Mouse (Mus musculus): Measurements from ENCODE around the gene Agpat4. TPM values are rescaled to one million over a fixed set of nuclear protein-coding genes. Genes with fewer than 3 reads are reported as not detected.

The Agpat4 gene
- polyA plus RNA-seq, 1 experiment, result 35.2 TPM

GRCm38 (mm10) chr17:12201086-12201485 lies 82.6 kb downstream of the Agpat4 start:
- TF ChIP-seq CTCF (IDR thresholded peaks at IDR 0.05; ENCODE audit: borderline replicate concordance, extremely low read depth, insufficient read depth, insufficient read length) (no peak), POLR2A (IDR thresholded peaks at IDR 0.05; ENCODE audit: borderline replicate concordance, extremely low read depth, insufficient read depth, insufficient read length, poor library complexity, severe bottlenecking) (no peak)

DNA sequence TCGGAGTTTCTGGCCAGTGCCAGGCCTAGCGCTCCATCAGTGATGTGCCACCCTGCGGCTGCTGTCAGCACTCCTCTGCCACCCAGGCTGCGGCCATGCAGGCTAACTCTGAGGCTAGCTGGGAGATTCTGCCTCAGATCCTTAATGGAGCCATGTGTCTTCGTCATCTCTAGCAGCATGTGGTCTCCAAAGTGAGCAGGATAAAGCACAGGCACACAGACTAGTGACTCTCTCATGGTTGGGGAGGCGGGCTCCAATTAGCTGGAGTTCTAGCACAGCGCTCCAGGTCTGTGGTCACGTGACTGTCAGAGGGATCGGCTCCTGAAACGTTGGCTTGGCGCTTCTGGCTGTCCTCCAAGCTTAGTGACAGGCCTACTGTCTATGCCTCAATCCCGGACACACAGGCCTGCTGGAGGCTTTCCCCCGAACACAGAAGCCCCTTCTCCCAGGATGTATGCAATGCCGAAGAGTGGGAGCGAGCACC lies 85.0 kb downstream of the Agpat4 start:
- DNase-seq (ENCODE audit: low read depth), result peak; percentile 94
- TF ChIP-seq CTCF (IDR thresholded peaks at IDR 0.05; ENCODE audit: borderline replicate concordance, extremely low read depth, insufficient read depth, insufficient read length), result no peak
- TF ChIP-seq POLR2A (IDR thresholded peaks at IDR 0.05; ENCODE audit: borderline replicate concordance, extremely low read depth, insufficient read depth, insufficient read length, poor library complexity, severe bottlenecking), result no peak

More at GRCm38 (mm10) chr17:12201086-12201485, 82.6 kb downstream of the Agpat4 start:
- no peak for DNase-seq (ENCODE audit: low read depth)

- TF ChIP-seq POLR2A (IDR thresholded peaks at IDR 0.05; ENCODE audit: borderline replicate concordance, extremely low read depth, insufficient read depth, insufficient read length, poor library complexity, severe bottlenecking) (no peak), CTCF (IDR thresholded peaks at IDR 0.05; ENCODE audit: borderline replicate concordance, extremely low read depth, insufficient read depth, insufficient read length) (no peak)
- DNase-seq (ENCODE audit: low read depth), result no peak
Measured at GRCm38 (mm10) chr17:12204246-12204645, 85.7 kb downstream of the Agpat4 start.

GRCm38 (mm10) chr17:12204689-12205014 lies 86.1 kb downstream of the Agpat4 start:
- peak; percentile 48 for DNase-seq (ENCODE audit: low read depth)
- no peak for TF ChIP-seq POLR2A (IDR thresholded peaks at IDR 0.05; ENCODE audit: borderline replicate concordance, extremely low read depth, insufficient read depth, insufficient read length, poor library complexity, severe bottlenecking)
- no peak for TF ChIP-seq CTCF (IDR thresholded peaks at IDR 0.05; ENCODE audit: borderline replicate concordance, extremely low read depth, insufficient read depth, insufficient read length)

DNA sequence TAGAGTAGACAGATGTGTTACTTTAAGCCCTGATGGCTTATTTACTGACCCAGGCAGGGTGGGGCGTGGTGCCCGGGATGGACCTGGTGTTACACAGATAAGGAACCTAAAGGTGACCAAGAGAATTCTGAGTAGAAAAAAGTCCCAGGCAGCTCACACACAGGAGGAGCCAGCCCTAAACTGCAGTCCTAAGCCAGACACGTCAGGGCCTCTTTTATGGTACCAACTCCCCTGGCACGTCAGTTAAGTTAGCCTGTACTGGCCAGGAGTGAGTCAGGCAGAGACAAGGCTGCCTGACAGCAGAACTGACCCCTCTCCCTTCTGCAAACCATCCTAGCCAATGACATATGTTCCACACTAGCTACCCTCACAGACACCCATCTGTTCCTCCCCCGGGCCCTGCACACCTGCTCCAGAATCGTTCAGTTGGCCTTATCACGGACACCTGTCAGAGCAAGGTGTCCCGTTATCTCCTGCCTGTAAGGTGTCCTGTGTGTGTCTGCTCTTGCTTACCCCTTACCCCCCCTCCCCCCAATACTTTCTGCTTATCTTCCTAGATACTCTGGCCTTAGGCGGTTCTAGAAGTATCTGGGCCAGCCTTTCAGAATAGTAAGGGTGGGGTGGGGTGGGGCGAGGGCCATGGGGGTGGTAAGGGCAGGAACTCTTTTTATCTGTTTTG lies 86.7 kb downstream of the Agpat4 start:
- no peak for TF ChIP-seq POLR2A (IDR thresholded peaks at IDR 0.05; ENCODE audit: borderline replicate concordance, extremely low read depth, insufficient read depth, insufficient read length, poor library complexity, severe bottlenecking)
- no peak for TF ChIP-seq CTCF (IDR thresholded peaks at IDR 0.05; ENCODE audit: borderline replicate concordance, extremely low read depth, insufficient read depth, insufficient read length)
- DNase-seq (ENCODE audit: low read depth), result no peak

GRCm38 (mm10) chr17:12205694-12206075 lies 87.2 kb downstream of the Agpat4 start:
- TF ChIP-seq CTCF (IDR thresholded peaks at IDR 0.05; ENCODE audit: borderline replicate concordance, extremely low read depth, insufficient read depth, insufficient read length) (no peak), POLR2A (IDR thresholded peaks at IDR 0.05; ENCODE audit: borderline replicate concordance, extremely low read depth, insufficient read depth, insufficient read length, poor library complexity, severe bottlenecking) (no peak)
- peak; percentile 44 for DNase-seq (ENCODE audit: low read depth)

- no peak for DNase-seq (ENCODE audit: low read depth)
- TF ChIP-seq POLR2A (IDR thresholded peaks at IDR 0.05; ENCODE audit: borderline replicate concordance, extremely low read depth, insufficient read depth, insufficient read length, poor library complexity, severe bottlenecking), result no peak
- no peak for TF ChIP-seq CTCF (IDR thresholded peaks at IDR 0.05; ENCODE audit: borderline replicate concordance, extremely low read depth, insufficient read depth, insufficient read length)
Measured at GRCm38 (mm10) chr17:12206248-12206647, 87.7 kb downstream of the Agpat4 start.

GRCm38 (mm10) chr17:12207022-12207548 lies 88.6 kb downstream of the Agpat4 start:
- peak; percentile 67 for DNase-seq (ENCODE audit: low read depth)
- TF ChIP-seq POLR2A (IDR thresholded peaks at IDR 0.05; ENCODE audit: borderline replicate concordance, extremely low read depth, insufficient read depth, insufficient read length, poor library complexity, severe bottlenecking) (no peak), CTCF (IDR thresholded peaks at IDR 0.05; ENCODE audit: borderline replicate concordance, extremely low read depth, insufficient read depth, insufficient read length) (no peak)

DNA sequence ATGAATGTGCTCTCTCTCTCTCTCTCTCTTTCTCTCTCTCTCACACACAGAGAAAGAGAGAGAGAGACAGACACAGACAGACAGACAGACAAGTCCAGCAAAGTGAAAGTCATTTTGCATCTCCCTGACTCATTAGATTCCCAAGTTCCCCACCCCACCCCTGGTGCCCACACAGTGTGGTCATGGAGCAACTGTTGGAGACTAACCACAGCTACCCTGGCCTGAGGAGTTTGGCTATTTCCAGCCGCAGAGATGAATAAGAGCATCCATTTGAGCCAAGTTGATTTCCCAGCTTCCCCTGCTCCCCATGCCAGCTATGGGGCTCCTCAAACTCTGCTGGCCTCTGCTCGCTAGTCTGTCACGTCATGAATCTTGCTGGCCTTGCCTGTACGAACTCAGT lies 91.0 kb downstream of the Agpat4 start:
- DNase-seq (ENCODE audit: low read depth), result no peak

GRCm38 (mm10) chr17:12210544-12211132 lies 92.1 kb downstream of the Agpat4 start:
- no peak for TF ChIP-seq POLR2A (IDR thresholded peaks at IDR 0.05; ENCODE audit: borderline replicate concordance, extremely low read depth, insufficient read depth, insufficient read length, poor library complexity, severe bottlenecking)
- TF ChIP-seq CTCF (IDR thresholded peaks at IDR 0.05; ENCODE audit: borderline replicate concordance, extremely low read depth, insufficient read depth, insufficient read length), result peak; percentile 97
- DNase-seq (ENCODE audit: low read depth), result peak; percentile 82

More for the DNA sequence above, 91.0 kb downstream of the Agpat4 start:
- no peak for TF ChIP-seq CTCF (IDR thresholded peaks at IDR 0.05; ENCODE audit: borderline replicate concordance, extremely low read depth, insufficient read depth, insufficient read length)
- TF ChIP-seq POLR2A (IDR thresholded peaks at IDR 0.05; ENCODE audit: borderline replicate concordance, extremely low read depth, insufficient read depth, insufficient read length, poor library complexity, severe bottlenecking), result no peak

GRCm38 (mm10) chr17:12211890-12212289 lies 93.4 kb downstream of the Agpat4 start:
- no peak for DNase-seq (ENCODE audit: low read depth)
- TF ChIP-seq CTCF (IDR thresholded peaks at IDR 0.05; ENCODE audit: borderline replicate concordance, extremely low read depth, insufficient read depth, insufficient read length), result no peak
- TF ChIP-seq POLR2A (IDR thresholded peaks at IDR 0.05; ENCODE audit: borderline replicate concordance, extremely low read depth, insufficient read depth, insufficient read length, poor library complexity, severe bottlenecking), result no peak

Data from brain, embryonic 14.5 days (tissue).